Mouse (Mus musculus) CD4-positive, CD25-positive, alpha-beta regulatory T cell, adult 2 months (primary cell): ENCODE results near the gene Uhrf1bp1l.
"Not testable (repeated sequence)": the region's sequence is repeated elsewhere in the genome, so short reads cannot be mapped to it uniquely, and the experiment has no call there.

Experiments
- DNase-seq: peaks from one replicate; pipeline ENCODE4 v3.0.0-alpha.2; 2012; ENCODE audit warnings: low read depth, low spot score

Gene Uhrf1bp1l

DNA sequence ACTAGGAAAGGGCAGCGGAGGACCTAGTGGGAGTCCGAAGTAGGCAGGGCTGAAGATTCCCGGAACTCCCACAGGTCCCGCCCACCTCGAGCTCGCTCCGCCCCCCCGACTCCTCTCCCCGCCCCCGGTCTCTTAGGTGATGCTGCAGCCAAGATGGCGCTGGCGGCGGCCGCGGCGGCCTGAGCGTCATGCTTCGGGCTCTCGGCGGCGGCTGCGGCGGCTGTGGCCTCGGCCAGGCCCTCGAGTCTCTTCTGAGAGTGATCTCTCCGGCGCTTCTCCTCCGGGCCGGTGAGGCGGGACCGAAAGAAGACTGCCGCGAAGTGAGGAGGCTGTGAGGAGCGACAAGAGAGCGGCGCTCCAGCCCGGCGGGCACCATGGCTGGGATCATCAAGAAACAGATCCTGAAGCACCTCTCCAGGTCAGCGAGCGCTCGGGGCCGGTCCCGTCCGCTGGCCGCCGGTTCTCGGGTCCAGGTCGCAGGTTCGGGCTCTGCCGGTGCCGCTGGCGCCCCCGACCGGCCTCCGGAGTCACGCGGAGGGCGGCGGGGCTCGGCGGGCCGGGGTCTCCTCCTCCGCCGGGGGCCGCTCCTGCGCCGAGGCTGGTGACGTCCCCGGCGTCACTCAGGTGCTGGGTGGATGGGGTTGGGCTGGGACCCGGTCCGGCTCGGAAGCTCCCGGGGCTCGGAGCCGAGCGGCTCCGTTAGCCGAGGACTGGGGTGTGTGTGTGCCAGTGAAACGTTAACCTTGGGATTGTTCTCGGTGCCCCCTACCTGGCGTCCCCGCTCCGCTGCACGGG is at the start of gene Uhrf1bp1l:
Uhrf1bp1l (plus strand) TSS at position 121 of the 795 bp plus-strand sequence.
- DNase-seq = peak; percentile 94

DNA sequence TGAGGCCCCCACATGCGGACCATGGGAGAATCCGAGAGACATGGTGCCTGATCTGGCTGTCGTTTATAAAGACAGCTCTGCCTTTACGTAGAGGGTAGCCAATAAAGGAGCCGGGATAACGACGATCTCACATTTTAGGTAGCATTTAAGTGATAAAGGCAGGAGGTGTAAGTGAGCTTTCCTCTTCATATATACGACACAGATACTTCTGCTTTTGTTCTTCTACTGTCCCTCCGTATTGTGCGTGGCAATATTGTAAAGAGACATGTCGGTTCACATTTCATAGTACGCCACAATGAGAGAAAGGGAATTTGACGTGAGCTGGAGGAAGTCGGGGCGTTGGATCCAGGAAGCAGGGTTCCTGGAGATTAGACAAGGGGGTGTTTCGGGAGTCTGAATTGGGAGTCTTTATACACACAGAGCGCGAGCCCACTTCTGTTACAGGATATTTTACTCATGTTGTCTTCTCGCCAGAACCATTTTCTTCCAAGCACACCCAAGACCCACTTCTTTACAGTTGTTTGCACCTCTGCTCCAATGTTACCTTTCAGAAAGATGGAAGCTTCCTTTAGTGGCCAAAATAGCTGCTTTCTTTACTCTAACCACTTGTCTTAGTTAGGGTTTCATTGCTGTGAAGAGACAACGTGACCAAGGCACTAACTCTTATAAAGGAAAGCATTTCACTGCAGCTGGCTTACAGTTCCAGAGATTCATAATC is 49.4 kb upstream of the Uhrf1bp1l start:
- no peak for DNase-seq

DNA sequence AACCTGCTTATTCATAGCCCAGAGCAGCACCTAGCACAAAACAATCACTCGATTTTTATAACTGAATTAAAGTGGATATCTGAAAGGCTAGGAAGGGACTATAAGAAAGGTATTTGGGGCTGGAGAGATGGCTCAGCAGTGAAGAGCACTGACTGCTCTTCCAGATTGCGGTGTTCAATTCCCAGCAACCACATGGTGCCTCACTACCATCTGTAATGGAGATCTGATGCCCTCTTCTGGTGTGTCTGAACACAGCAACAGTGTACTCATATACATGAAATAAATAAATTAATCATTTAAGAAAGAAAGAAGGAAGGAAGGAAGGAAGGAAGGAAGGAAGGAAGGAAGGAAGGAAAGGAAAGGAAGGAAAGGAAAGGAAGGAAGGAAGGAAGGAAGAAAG is 48.5 kb upstream of the Uhrf1bp1l start:
- DNase-seq = not testable (repeated sequence)

DNA sequence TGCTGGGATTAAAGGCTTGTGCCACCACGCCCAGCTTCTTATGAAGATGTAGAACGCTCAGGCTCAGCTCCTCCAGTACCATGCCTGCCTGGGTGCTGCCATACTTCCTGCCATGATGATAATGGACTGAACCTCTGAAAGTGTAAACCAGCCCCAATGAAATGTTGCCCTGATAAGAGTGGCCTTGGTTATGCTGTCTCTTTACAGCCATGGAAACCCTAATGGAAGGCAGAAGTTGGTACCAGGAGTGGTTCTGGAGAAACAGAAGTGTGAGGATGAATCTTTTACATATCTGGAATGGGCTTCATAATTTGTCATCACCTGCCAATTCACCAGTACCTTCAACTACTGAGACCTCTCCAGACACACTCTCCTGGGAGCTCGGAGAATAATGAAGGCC is 46.8 kb upstream of the Uhrf1bp1l start:
- DNase-seq = no peak

DNA sequence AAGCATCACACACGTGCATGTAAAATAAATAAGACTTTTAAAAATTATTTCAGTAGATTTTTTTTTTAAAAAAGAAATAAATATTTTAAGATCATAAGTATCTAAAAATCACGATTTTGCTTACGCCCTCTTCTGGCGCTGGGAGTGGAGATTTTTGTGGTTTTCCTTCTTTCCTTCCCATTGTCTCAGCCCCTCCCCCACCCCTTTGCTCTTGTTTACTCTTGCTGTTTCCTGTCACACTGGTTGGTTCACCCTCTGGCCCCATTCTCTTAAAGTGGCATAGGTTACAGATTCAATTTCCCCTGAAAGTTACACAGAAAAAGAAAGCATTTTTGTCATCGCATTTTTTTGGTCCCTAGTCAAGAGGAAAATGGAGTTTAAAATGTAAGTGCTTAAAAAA is 41.7 kb upstream of the Uhrf1bp1l start:
- DNase-seq = peak; percentile 70

DNA sequence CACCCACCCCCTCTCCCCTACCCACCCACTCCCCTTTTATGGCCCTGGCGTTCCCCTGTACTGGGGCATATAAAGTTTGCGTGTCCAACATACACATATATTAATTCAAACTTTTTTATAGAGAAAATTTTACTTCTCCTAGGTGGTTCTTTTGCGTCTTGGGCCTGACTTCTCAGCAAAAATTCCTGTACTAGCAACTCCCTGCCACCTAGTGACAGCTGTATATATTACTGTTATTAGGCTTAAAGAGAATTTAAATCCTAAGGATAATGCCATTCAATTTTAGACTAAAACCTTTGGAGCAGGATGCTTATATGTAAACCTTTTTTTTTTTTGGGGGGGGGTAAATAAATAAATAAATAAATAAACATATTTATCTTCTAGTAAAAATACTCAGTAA is 37.4 kb upstream of the Uhrf1bp1l start:
- no peak for DNase-seq

DNA sequence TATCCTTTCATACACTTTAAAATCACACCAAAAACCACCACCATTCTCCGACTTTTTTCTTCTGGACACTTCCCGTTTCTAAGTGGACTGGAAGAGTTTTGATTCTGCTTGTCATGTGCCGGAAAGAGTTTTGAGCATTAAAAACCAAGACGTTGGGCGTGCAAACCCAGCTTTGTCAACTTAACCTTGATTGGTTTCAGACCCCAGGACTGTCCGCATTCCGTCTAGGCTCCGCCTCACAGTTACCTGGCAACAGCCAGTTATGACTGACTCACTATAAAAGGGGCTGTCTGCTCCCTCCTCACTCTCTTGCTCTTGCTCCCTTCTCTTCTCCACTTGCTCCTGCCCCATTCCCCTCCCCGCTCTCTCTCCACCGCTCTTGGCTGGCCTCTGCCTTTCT is 36.1 kb upstream of the Uhrf1bp1l start:
- DNase-seq = no peak

DNA sequence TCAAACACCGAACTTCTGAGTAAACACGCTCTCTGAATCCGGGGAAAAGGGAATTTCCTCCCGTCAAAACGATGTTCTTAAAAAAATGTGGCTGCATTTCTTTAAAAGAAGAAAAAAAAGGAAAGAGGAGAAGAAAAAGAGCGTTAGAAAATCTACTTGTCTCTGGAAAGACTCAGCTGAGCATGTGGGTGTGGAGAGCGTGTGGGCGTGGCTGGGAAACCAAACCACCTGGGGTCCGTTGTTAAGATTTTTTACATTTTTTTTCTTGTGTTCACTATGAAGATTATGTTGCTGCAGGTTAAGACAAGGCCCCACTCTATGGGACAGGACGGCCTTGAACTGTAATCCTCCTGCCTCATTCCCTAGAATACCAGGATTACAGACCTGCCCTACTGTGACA is 29.9 kb upstream of the Uhrf1bp1l start:
- no peak for DNase-seq

DNA sequence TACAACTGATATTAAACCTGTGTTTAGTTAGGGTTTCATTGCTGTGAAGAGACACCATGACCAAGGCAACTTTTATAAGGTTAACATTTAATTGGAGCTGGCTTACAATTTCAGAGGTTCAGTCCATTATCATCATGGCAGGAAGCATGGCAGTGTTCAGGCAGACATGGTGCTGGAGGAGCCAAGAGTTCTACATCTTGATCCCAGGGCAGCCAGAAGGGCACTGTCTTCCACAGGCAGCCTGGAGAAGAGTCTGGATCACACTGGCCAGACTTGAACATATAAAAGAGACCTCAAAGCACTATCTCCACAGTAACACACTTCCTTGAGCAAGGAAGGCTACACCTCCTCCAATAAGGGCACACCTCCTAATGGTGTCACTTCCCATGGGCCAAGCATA is 24.5 kb upstream of the Uhrf1bp1l start:
- DNase-seq = no peak

DNA sequence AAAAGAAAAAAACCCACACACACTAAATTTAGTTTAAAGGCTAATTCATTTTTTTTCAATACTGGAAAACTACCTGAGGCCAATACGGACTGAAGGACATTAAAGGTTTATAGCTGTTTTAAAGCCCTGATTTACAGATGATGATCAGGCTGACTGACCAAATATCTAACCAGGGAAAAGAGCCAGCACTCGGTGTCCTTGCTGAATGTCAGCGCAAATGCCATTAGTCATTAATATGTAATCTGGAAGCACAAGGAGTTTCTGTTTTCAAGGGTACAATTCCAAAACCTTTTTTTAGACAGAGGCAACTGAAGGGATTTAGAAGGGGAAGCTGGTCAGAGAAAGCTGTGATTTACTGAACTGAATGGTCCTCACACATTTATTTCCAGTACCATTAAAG is 24.0 kb upstream of the Uhrf1bp1l start:
- DNase-seq = no peak

DNA sequence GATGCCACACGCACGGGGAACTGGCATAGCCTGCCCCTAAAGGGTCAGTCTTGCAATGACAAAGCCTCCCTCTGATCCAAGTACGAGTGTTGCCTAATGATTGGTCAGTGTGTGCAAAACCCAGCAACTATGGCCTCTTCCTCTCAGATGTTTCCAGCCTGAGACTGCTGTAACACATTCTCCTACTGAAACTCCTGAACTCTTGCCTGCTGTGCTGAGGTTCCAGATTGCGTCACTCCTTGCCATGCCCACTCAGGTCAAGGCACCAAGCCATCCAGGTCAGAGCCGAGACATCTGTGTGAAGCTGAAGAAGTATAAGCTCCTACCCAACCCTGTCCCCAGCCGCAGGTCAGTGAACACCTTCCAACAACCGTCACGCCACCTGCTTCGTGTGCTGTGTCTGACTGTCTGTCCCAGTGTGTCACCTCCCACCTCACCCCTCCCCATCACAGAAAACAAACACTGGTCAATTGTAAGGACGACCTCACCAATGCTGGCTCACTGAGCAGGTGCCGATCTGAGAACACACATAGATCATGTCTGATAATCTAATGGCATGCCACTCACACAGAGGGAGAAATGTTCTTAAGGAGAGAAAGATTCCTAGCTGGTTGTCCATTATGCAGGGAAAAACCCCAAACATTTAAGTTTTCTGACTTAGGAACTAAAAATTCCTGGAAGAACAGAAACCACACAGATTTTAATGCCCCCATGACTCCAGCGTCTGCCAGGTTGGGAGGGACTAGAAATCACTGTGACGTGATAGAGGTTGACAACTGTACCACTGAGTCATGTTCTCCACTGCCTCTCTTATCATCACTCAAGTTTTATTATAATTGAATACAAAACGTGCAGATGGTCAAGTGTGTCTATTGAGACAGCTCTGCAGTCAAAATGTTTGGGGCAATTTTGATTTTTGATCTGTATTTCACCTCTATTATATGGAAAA is 22.3 kb upstream of the Uhrf1bp1l start:
- no peak for DNase-seq

DNA sequence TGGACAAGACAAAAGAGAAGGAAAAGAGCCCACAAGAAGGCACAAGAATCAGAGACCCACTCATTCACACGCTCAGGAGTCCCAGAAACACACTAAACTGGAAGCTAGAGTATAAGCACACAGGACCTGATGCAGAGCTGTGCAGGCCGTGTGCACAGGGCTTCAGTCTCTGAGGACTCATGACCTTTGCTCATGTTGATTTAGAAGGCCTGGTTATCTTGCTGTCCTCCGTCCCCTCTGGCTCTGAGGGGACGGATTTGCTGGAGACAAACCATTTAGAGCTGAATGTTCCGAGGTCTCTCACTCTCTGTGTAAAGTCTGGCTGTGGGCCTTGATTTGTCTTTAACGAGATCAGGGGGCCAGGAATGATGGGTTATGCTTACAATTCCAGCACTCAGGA is 14.4 kb upstream of the Uhrf1bp1l start:
- DNase-seq = no peak

DNA sequence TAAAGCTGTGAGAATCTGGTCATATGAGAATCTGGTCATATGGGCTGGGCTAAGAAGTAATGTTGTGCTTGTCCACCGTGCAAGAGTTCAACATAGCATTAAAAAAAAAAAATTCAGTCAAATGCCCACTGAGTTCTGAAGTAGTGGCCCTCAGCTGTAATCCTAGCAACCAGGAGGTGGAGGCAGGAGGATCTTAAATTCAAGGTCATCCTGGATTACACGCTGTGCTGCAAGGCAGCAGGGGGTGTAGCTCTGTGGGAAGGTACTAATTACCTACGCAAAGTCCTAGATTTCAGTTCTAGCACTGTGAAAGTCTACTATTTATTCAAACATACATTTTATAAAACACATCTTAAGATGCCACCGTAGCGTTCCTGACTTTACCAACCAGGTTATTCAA is 13.4 kb upstream of the Uhrf1bp1l start:
- peak; percentile 24 for DNase-seq

DNA sequence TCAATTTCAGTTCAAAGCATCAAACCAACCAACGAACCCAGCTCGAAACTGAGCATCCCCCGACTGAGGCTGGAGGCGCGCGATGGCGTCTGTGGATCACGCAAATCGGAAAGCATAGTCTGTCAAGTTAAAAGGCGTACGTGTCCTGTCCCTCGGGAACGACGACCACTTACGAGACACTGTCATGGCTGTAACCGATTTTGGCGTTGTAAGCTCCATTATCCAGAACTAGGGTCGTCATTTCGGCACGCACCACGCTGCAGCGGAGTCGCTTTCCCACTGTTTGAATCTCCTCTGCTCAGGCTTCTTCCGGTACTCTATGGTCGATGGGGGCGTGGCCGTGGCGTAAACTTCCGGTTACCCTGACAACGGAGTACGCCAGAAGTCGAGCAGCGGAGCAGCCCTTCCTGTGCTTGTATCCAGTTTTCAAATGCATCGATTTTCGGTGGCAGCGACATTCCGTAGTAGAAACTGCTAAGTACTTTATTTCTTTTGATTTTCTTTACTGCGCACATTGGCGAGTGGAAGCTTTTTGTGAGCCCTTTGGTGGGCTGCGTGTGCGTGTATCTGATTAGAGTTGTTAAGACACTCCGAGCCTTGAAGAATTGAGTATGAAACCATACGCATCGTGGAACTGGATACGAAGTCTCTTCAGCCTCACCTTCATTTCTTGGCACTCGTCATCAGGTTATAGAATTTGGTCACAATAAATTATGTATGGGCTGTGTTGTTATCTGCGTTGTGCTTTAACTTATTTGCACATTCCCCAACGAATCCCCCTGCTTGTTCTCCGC is 12.6 kb upstream of the Uhrf1bp1l start, which contains the start of gene Actr6:
Actr6 (minus strand) TSS at position 295 of the 794 bp plus-strand sequence.
- DNase-seq = peak; percentile 97

DNA sequence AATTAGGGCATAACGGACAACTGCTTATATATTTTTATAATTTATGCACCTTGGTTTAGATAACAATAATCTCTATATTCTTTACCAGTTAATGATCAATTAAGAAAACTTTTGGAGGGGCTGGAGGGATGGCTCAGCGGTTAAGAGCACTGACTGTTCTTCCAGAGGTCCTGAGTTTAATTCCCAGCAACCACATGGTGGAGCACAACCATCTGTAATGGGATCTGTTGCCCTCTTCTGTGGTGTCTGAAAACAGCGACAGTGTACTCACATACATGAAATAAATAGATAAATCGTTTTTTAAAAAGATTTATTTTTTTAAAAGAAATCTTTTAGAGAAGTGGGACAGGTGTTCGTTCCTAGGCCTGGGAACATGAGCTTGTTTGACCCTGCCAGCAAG is 7.7 kb upstream of the Uhrf1bp1l start:
- DNase-seq = no peak

DNA sequence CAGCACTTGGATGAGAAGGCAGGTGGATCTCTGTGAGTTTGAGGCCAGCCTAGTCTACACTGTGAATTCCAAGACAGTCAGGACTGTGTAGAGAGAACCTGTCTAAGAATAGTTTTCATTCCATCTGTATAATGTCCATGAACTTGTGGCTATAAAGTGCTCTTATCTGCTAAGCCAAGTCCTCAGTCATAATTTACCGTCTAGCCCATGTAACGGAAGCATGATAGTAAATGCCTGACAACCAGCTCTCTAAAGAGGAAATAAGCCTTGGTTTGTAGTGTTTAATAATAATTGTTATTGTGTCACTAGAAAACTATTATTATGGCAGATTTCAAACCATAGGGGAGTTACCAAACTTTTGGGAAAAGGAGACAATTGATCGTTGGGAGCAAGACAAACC is 6.9 kb upstream of the Uhrf1bp1l start:
- DNase-seq = no peak

DNA sequence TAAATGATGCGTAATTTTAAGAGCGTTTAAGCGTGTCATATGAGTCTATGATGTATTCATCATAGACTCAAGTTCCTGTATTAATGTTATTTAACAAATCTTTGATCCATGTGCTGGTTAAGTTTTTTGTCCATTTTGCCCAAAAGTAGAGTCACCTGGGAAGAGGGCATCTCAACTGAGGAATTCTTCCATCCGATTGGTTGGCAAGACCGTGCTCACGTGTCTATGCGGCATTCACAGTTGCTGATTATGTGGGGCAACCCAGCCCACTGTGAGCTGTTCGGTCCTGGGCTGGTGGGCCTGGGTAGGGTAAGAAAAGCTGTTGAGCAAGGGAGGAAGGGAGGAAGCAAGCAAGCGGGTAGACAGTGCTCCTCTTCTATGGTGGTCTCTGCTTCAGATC is 6.4 kb upstream of the Uhrf1bp1l start:
- no peak for DNase-seq

DNA sequence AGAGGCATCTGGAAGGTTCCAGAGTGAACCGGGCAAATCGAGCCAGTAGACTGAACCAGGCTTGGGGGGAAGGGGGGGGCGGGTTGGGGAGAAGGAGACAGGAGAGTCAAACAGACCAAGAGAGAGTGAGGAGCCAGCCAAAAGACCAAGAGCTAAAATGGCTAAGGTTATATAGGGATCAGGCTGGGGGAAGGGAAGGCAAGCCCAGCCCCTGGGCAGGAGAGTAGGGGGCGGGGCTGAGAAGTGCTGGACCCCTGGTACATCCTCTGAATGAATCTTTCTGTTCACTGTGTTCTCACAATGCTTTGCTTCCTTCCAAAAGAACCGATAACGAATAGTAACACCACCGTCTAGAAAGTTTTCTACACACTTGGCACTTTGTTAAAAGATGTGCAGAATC is 5.1 kb upstream of the Uhrf1bp1l start:
- no peak for DNase-seq

DNA sequence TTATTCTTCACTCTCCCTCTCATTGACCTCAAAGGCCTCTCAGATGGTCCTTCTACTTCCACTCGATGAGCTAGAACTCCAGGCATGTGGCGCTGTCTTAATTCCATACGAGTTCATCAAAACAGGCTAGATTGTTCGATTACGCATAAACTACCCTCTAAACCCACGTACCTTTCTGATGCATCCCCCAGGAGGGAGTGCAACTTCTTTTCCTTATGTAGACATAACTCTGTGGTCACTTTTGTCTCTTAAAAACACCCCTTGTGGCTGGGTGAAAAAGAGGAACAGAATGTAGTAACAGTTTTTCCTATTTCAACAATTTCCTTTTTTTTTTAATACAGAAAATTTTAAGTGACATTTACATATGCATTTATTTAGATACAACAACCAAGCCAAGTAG is 3.8 kb upstream of the Uhrf1bp1l start:
- no peak for DNase-seq

DNA sequence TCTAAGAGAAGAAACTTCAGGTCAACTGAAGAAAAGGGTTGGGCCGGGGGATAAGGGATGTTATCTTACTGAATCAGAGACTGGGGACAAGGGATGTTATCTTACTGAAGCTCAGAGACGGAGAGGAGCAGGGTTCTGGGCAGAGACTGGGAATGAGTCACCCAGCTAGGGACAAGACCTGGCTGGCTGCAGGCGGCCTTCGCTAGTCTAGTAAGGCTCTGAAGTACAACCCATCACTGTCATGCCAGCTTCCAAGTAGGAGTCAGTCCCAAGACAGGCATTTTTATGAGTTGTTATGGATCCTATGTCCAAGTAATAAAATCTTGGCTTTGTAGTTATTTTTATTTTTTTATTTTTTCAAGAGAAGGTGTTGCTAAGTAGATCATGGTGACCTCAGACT is 1.5 kb upstream of the Uhrf1bp1l start:
- DNase-seq = no peak

DNA sequence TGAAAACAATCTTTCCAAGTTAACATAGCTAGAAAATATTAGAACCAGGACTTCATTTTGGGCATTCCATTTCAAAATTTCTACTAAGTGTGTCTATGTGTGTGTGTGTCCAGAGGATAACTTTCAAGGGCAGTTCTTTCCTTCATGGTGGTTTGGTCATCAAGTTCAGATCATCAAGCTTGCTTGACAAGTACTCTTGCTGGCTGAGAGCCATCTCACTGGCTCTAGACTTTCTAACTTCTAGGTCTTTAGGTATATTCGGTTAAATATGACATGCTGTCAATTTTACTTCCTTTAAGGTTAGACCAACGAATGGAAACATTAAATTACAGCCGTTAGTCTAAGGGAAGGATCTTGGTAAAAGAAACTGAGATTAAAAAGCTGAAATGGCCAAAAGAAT is 450 bp upstream of the Uhrf1bp1l start:
- no peak for DNase-seq
